Mouse (Mus musculus): ENCODE results near the gene Kdm2b.

GRCm38 (mm10) chr5:122883237-122883636 is 106.4 kb downstream of the Kdm2b start:
- TF ChIP-seq POLR2A (IDR thresholded peaks at IDR 0.05; ENCODE audit: borderline replicate concordance, extremely low read depth, insufficient read depth, insufficient read length, poor library complexity, severe bottlenecking) (no peak), CTCF (IDR thresholded peaks at IDR 0.05; ENCODE audit: borderline replicate concordance, extremely low read depth, insufficient read depth, insufficient read length) (no peak)
